ENCODE assay signal across 28 mouse cellular contexts in the genomic region with DNA sequence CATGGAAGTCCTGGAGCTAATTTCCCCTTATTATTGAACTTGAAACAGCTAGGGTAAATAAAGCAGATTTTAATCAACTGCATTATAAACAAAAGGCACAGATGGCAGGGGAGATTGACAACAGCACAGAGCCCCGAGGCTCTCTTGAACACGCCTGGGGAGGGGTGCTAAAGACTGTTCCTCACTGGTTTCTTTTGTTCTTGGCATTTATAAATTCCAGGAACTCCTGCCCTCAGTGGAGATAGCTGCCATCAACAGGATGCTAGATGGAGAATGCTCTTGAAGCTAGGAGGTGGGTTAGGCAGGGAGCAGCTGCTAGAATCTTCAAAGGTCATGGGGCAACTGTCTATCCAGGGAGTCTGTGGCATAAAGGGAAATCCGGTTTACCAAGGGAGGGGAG.
DNase-seq lines count a peak whose midpoint lies in the region; ATAC-seq and TF ChIP-seq lines count a peak whose summit lies in the region.
"Had no signal": no experiment of that assay in that cellular context is flagged by ENCODE, and none has a peak within 500 bp of the region (broad histone marks: within the 10 kb centered on the region; RNA-seq: fewer than 3 reads in every experiment).

No protein-coding gene starts in this region.

- WGBS in forebrain, postnatal 0 days = 20% methylated on average over 3 of the region's 3 CpGs
- WGBS in kidney, embryonic 16.5 days = 27% methylated on average over 3 of the region's 3 CpGs
- 23% methylated on average over 3 of the region's 3 CpGs for WGBS in midbrain, embryonic 16.5 days

- H3K9me3 ChIP-seq in forebrain, postnatal 0 days (ENCODE audit: low read length) = no peaks in the 10 kb centered on the region
- no peaks in the 10 kb centered on the region for H3K9me3 ChIP-seq in kidney, embryonic 16.5 days (ENCODE audit: low read length)
- no peaks in the 10 kb centered on the region for H3K9me3 ChIP-seq in midbrain, embryonic 16.5 days (replicated peaks; ENCODE audit: control insufficient read depth, low read length, poor library complexity, severe bottlenecking)
- H3K9me3 ChIP-seq: embryonic facial prominence, embryonic 13.5 days; heart, embryonic 12.5 days; hindbrain, embryonic 12.5 days had no signal

- H3K4me1 ChIP-seq in forebrain, postnatal 0 days (ENCODE audit: insufficient read depth) = no peaks in the 10 kb centered on the region
- H3K4me1 ChIP-seq in kidney, embryonic 16.5 days (ENCODE audit: insufficient read depth, low read length) = peaks cover 6% of the 10 kb centered on the region; the same call in 1 of the 2 replicates
- no peaks in the 10 kb centered on the region for H3K4me1 ChIP-seq in midbrain, embryonic 16.5 days (ENCODE audit: control insufficient read depth, insufficient read depth, low read length)
- H3K4me1 ChIP-seq: heart, embryonic 12.5 days had no signal

- no peak overlapping the region for H3K27ac ChIP-seq in forebrain, postnatal 0 days (ENCODE audit: low read depth, low read length)
- H3K27ac ChIP-seq in kidney, embryonic 16.5 days (ENCODE audit: low read length) = no peak overlapping the region
- no peak overlapping the region for H3K27ac ChIP-seq in midbrain, embryonic 16.5 days (ENCODE audit: low read length)
- H3K27ac ChIP-seq: embryonic facial prominence, embryonic 13.5 days; hindbrain, embryonic 12.5 days had no signal

- peak; percentile 66 for DNase-seq in heart, adult 11 months
- no peak for DNase-seq in heart, adult 8-10 months (ENCODE audit: low spot score)
- DNase-seq in ZHBTc4 (ENCODE audit: low read depth, low spot score) = peak; percentile 42
- DNase-seq in forebrain, postnatal 0 days = peak; percentile 10
- DNase-seq in lung, postnatal 14 days = peak; percentile 35
- no peak for DNase-seq in cerebellum, adult 11 months
- DNase-seq: adrenal gland, adult 8-10 months; cerebellum, adult 2 months; cerebellum, postnatal 36 days; embryo, embryonic 11 days; gastrocnemius, postnatal 10 days; heart, postnatal 10 days; kidney, adult 18-20 months; kidney, postnatal 10 days; midbrain, embryonic 14.5 days; right cerebral cortex, adult 18-20 months; right cerebral cortex, postnatal 4 days; thymus, postnatal 36 days had no signal

- no peaks in the 10 kb centered on the region for H3K27me3 ChIP-seq in forebrain, postnatal 0 days (ENCODE audit: insufficient read depth, low read length)
- no peaks in the 10 kb centered on the region for H3K27me3 ChIP-seq in kidney, embryonic 16.5 days (ENCODE audit: insufficient read depth, low read length)
- H3K27me3 ChIP-seq in midbrain, embryonic 16.5 days (ENCODE audit: control insufficient read depth, insufficient read depth, low read depth, low read length) = no peaks in the 10 kb centered on the region
- H3K27me3 ChIP-seq: embryonic facial prominence, embryonic 13.5 days; hindbrain, embryonic 12.5 days had no signal

- no peaks in the 10 kb centered on the region for H3K36me3 ChIP-seq in forebrain, postnatal 0 days (ENCODE audit: insufficient read depth)
- H3K36me3 ChIP-seq in kidney, embryonic 16.5 days (ENCODE audit: insufficient read depth, low read length) = no peaks in the 10 kb centered on the region
- H3K36me3 ChIP-seq in midbrain, embryonic 16.5 days (ENCODE audit: control insufficient read depth, insufficient read depth, low read length) = no peaks in the 10 kb centered on the region
- H3K36me3 ChIP-seq: embryonic facial prominence, embryonic 13.5 days; heart, embryonic 12.5 days; hindbrain, embryonic 12.5 days had no signal

- no peak overlapping the region for H3K9ac ChIP-seq in forebrain, postnatal 0 days
- H3K9ac ChIP-seq in kidney, embryonic 16.5 days (replicated peaks; ENCODE audit: low read length) = no peak overlapping the region
- H3K9ac ChIP-seq in midbrain, embryonic 16.5 days (ENCODE audit: low read depth, low read length) = no peak overlapping the region
- H3K9ac ChIP-seq: embryonic facial prominence, embryonic 13.5 days; heart, embryonic 12.5 days; hindbrain, embryonic 12.5 days had no signal

- no peak for TF ChIP-seq CTCF in forebrain, postnatal 0 days (IDR thresholded peaks at IDR 0.05; ENCODE audit: low read depth)

- H3K4me3 ChIP-seq in forebrain, postnatal 0 days (ENCODE audit: low read depth, low read length) = no peak overlapping the region
- H3K4me3 ChIP-seq in kidney, embryonic 16.5 days (ENCODE audit: low read length) = no peak overlapping the region
- H3K4me3 ChIP-seq in midbrain, embryonic 16.5 days (ENCODE audit: low read depth, low read length) = no peak overlapping the region
- H3K4me3 ChIP-seq: embryonic facial prominence, embryonic 13.5 days; erythroblast, embryonic 14.5 days; heart, embryonic 12.5 days; hindbrain, embryonic 12.5 days; megakaryocyte, embryonic 14.5 days; myocyte had no signal

- no peak overlapping the region for H3K4me2 ChIP-seq in forebrain, postnatal 0 days (ENCODE audit: low read depth)
- no peak overlapping the region for H3K4me2 ChIP-seq in kidney, embryonic 16.5 days (replicated peaks; ENCODE audit: low read depth, low read length)
- H3K4me2 ChIP-seq in midbrain, embryonic 16.5 days (ENCODE audit: low read length) = no peak overlapping the region
- H3K4me2 ChIP-seq: embryonic facial prominence, embryonic 13.5 days; heart, embryonic 12.5 days; hindbrain, embryonic 12.5 days had no signal

- peak; percentile 38; the same call in 1 of the 2 replicates for ATAC-seq in forebrain, postnatal 0 days
- ATAC-seq in kidney, embryonic 16.5 days (ENCODE audit: low FRiP score, low TSS enrichment) = no peak
- ATAC-seq in midbrain, embryonic 16.5 days = no peak
- ATAC-seq: CD4-positive, CD25-positive, alpha-beta regulatory T cell, adult 4 months; inflammation-experienced regulatory T-cells, adult 6 months had no signal

Comparison
In these comparisons a context has a peak if more than half of its experiments do, and no peak if none do; other contexts are left out.
1. DNase-seq: peak in heart, adult 11 months (single experiment), ZHBTc4 (single experiment), forebrain, postnatal 0 days (single experiment) and lung, postnatal 14 days (single experiment); none in heart, adult 8-10 months (single experiment) and cerebellum, adult 11 months (single experiment).